Mouse (Mus musculus) cerebellum, adult 18-20 months (tissue): ENCODE data around the gene Ms4a15.

ENCODE experiments used
- DNase-seq, 2 experiments: peaks; one replicate each; pipeline ENCODE4 v3.0.0; 2021

Gene Ms4a15

DNA sequence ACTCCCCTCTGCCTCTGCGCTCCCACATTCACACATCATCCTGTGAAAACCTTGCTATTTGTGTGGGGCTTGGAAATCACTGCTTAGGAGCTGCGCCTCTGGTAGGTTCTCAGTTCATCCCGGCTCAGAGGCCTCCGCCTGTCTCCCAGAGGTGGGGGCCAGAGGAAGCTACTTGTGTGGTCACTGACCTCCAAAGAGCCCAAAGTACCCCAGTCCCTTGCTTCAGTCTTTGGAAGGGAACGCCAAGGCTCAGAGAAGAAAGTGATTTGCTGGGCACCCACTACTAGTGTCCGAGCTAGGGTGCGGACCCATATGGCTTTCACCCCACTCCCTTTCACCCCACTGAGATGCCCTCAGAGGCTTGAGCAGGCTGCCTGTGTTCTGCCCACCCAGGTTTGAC, at the start of gene Ms4a15:
Ms4a15 (minus strand) TSS at position 101 of the 400 bp plus-strand sequence.
- no peak for DNase-seq

- no peak for DNase-seq
Observed at GRCm38 (mm10) chr19:11037570-11037969, 44.5 kb upstream of the Ms4a15 start.

GRCm38 (mm10) chr19:11022382-11022781, 29.3 kb upstream of the Ms4a15 start:
- DNase-seq = no peak

DNA sequence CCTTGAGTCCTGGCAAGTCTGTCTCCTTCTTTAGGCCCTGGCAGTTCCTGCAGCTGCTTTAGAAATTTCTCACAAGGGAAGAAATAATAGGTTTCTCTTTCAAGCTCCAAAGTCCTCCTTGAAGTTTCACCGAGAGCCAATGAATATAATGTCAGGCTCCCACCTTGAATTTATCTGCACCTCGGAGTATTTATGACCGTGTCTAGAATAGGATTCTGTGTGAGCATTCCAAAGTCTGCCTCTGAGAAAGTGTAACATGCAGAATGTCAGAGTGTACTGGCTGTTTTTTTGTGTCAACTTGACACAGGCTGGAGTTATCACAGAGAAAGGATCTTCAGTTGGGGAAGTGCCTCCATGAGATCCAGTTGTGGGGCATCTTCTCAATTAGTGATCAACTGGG, 24.8 kb upstream of the Ms4a15 start, which contains the start of gene Ms4a18:
Ms4a18 (minus strand) TSS at position 141 of the 400 bp plus-strand sequence.
- DNase-seq = no peak

- no peak for DNase-seq
Observed at GRCm38 (mm10) chr19:11017251-11017650, 24.2 kb upstream of the Ms4a15 start.

DNA sequence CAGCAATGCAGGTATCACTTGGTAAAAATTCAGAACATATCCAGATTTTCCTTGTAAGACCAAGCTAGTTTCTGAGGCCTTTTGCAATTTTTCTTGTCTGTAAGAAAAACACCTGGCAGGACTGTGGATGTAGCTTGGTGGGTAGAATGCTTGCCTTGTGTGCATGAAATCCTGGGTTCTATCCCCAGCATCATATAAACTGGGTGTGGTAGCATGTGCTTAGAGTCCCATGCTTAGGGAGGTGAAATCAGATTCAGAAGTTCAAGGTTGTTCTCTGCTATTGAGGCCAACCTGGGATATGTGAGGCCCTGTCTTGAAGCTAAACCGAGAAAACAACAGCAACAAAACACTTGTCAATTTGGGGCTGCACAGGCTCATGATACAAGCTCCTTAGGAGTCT, 22.9 kb upstream of the Ms4a15 start:
- no peak for DNase-seq

GRCm38 (mm10) chr19:11015468-11015867, 22.4 kb upstream of the Ms4a15 start:
- no peak for DNase-seq

- no peak for DNase-seq
Observed at GRCm38 (mm10) chr19:10991911-10992310, 1.1 kb downstream of the Ms4a15 start.

DNA sequence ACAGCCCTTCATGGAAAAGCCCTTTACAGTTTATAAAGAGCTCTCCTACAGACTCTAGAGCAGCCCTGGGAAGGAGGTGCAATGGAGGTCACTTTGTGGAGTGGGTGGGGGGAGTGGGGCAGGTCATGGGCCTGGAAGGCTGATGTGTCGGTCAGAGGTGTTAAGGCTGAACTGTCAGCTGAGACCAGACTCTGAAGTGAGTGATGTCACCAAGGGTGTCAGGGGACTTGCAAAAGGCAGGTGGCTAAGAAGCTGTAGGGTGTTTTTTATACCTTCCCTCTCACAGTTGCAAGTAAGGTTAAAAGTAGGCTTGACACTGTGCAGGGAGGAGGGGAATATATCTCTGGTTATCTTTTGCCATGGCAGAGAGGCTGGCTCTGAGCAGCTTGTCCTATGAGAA, 2.3 kb downstream of the Ms4a15 start:
- no peak for DNase-seq

GRCm38 (mm10) chr19:10988563-10988962, 4.5 kb downstream of the Ms4a15 start:
- no peak for DNase-seq

DNA sequence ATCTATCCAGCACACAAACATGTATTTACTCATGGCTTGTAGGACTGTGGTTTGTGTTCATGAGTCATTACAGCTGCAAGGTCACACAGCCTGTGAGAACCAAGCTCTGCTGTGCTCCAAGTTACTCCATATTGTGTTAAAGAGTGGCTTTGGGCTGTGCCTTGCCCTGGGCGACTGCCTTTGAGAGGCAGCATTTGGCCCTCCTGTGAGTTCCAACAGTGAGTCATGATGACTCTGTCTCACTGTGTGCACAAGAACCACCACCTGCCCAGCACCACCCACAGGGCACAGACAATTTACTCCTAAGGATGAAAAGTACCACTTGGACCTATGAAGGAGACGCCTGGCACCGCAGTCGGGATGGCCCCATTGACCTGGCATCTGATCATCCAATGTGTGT, 7.2 kb downstream of the Ms4a15 start:
- no peak for DNase-seq

- DNase-seq = no peak
Observed at GRCm38 (mm10) chr19:10984551-10984950, 8.5 kb downstream of the Ms4a15 start.

DNA sequence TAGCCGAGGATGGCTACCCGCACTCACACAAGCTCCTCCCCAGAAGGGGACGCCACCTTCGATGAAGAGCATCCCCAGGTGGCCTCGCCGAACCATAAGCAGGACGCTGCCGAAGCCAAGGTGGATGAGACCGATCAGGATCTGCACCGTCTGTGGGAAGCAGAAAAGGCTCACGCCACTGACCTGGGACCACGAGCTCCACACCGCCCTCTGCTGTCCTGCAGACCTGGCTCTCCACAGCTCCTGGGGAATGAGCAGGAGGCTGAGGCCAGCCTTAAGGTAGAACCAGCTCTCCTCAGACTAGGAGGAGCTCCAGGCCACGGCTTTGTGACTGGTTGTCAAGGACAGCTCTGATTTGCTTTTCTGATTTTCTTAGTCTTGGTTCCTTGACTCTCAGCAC, 9.9 kb downstream of the Ms4a15 start:
- DNase-seq = peak; percentile 59 to 63

GRCm38 (mm10) chr19:10980210-10980609, 12.8 kb downstream of the Ms4a15 start:
- DNase-seq = peak in 1 of 2 experiments; percentile 6

- DNase-seq = peak; percentile 80 to 85
Observed at GRCm38 (mm10) chr19:10979184-10980168, 13.6 kb downstream of the Ms4a15 start.

GRCm38 (mm10) chr19:10976318-10976717, 16.7 kb downstream of the Ms4a15 start:
- DNase-seq = no peak

GRCm38 (mm10) chr19:10975187-10975586, 17.9 kb downstream of the Ms4a15 start:
- DNase-seq = no peak

DNA sequence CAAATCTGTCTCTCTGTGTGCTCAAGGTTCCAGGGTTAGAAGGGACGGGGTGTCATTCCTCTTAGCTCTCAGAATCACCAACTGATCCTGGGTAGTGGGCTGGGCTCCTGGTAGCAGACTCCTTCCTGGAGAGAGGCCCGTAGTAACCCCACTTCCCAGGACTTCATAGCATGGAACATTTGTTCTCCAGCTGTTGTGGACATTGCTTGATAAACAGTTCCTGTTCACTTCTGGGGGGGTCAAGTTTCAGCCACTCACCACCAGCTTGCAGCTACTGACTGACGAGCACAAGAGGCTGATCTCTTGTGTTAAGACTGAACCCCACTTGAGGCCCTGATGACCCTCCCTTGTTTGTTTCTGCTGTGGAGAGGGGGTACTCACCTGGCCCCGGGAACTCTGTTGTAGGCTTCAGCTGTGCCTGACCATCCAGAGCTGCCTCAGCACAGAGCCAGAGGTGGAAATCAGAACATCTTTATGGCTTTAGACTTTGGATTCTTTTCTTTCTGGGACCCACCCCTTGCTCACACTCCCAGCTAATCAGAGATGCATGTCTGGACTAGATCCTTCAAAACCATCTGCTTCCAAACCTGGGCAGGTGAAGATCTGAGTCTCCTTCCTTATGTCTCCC, 18.7 kb downstream of the Ms4a15 start, which contains the start of gene Ms4a10:
Ms4a10 (minus strand) TSS at position 433 of the 628 bp plus-strand sequence.
- no peak for DNase-seq

GRCm38 (mm10) chr19:10973187-10973586, 19.9 kb downstream of the Ms4a15 start:
- no peak for DNase-seq

- no peak for DNase-seq
Observed at GRCm38 (mm10) chr19:10972660-10973059, 20.4 kb downstream of the Ms4a15 start.

- no peak for DNase-seq
Observed at GRCm38 (mm10) chr19:10970457-10970856, 22.6 kb downstream of the Ms4a15 start.

GRCm38 (mm10) chr19:10968578-10968977, 24.5 kb downstream of the Ms4a15 start:
- no peak for DNase-seq

GRCm38 (mm10) chr19:10965721-10966120, 27.3 kb downstream of the Ms4a15 start:
- DNase-seq = no peak

- no peak for DNase-seq
Observed at GRCm38 (mm10) chr19:10959978-10960346, 33.1 kb downstream of the Ms4a15 start.
